Mouse (Mus musculus): ENCODE data around the gene Xpo6. TPM values are rescaled to one million over a fixed set of nuclear protein-coding genes. Genes with fewer than 3 reads are reported as not detected.

Xpo6 gene
- total RNA-seq, 1 experiment from 2014 or later = 200 TPM

GRCm38 (mm10) chr7:126200997-126201345 lies 670 bp upstream of the Xpo6 start:
- no peak for ATAC-seq (ENCODE audit: extremely low read depth, insufficient number of reproducible peaks, low FRiP score, poor library complexity, severe bottlenecking)

- ATAC-seq (ENCODE audit: extremely low read depth, insufficient number of reproducible peaks, low FRiP score, poor library complexity, severe bottlenecking) = peak; percentile 34; the same call in 1 of the 2 replicates
Measured at GRCm38 (mm10) chr7:126199691-126200102, 604 bp downstream of the Xpo6 start.

DNA sequence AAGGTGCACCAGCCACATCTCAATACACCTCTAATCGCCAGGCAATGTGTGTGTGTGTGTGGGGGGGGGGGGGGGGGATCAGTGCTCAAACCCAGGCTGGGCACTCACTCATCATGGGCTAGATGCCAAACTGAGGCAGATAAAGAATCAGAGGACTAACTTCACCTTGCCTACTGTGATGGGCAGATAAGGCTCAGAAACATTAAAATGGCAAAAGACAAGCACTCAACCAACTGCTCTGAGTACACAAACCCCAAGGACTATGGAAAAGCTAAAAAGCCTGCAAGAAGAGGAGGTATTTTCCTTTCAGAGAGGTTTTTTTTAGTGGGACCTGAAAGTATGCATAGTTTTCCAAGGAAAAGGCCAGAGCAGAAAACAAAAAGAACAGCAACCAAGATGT lies 1.4 kb downstream of the Xpo6 start:
- ATAC-seq (ENCODE audit: extremely low read depth, insufficient number of reproducible peaks, low FRiP score, poor library complexity, severe bottlenecking) = no peak

DNA sequence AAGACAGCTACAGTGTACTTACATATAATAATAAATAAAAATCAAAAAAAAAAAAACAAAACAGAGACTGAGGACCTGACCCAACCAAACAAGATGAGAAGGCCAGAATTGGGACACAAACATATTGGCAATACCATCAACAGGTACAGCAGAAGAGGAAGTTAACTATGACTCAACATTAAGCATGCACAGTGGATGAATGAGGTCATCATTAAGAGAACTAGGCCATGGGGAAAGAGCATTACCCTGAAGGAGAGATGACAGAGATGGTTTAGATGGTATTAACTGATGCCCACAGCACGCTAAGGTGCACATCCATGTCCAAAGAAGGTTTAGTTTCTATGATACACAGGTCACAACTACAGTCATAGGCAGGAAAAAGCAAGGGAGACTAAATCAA lies 6.1 kb downstream of the Xpo6 start:
- peak; percentile 98 for ATAC-seq (ENCODE audit: extremely low read depth, insufficient number of reproducible peaks, low FRiP score, poor library complexity, severe bottlenecking)

- no peak for ATAC-seq (ENCODE audit: extremely low read depth, insufficient number of reproducible peaks, low FRiP score, poor library complexity, severe bottlenecking)
Measured at GRCm38 (mm10) chr7:126191471-126191870, 8.8 kb downstream of the Xpo6 start.

DNA sequence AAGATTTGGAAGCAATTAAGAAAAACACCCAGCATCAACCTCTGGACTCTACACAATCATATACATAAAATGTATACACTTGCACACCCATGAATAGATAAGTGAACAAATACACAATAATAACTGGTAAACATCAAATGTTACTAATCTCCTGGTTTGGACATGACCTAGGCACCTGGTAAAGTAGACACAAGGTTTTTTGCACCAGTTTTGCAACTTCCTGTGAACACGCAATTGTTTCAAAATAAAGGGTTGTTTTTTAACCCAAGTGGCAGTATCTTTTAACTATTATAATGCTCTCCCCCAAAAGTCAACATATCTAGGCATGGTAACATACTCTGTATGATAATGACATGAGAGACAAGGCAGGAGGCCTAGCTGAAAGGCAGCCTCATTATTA lies 10.8 kb downstream of the Xpo6 start:
- ATAC-seq (ENCODE audit: extremely low read depth, insufficient number of reproducible peaks, low FRiP score, poor library complexity, severe bottlenecking) = no peak

DNA sequence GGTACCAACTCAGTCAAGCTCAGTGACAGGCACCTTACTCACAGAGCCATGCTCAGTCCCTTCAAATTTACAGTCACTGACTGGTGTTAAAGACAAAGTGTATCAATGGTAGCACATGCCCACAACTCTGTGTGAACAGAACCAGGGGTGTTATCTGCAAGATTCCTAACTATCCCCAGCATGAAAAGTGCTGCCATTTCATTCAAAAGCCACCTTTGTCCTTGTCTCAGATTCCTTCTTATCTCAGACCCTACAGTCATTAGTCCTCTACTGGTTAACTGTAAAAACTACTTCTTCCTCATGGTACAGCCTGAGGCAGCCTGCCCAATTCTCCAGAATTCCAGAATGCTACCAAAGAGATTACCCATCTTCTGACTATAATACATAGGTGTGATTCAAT lies 14.3 kb downstream of the Xpo6 start:
- no peak for ATAC-seq (ENCODE audit: extremely low read depth, insufficient number of reproducible peaks, low FRiP score, poor library complexity, severe bottlenecking)

DNA sequence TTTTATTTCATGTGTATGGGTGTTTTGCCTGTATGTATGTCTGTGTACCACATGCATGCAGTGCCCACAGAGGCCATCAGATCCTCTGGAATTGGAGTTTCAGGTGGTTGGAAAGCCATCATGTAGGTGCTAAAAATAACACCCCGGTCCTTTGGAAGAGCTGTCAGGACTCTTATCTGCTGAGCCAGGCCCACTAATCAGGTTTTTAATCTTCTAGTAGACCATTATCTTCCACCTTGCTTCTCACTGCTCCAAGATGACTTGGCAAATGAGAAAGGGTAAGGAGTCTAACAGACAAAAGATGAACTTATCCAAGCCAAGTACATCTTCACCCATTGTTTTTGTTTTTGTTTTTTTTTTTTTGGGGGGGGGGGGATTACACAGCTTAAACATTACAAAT lies 16.7 kb downstream of the Xpo6 start:
- ATAC-seq (ENCODE audit: extremely low read depth, insufficient number of reproducible peaks, low FRiP score, poor library complexity, severe bottlenecking) = no peak

DNA sequence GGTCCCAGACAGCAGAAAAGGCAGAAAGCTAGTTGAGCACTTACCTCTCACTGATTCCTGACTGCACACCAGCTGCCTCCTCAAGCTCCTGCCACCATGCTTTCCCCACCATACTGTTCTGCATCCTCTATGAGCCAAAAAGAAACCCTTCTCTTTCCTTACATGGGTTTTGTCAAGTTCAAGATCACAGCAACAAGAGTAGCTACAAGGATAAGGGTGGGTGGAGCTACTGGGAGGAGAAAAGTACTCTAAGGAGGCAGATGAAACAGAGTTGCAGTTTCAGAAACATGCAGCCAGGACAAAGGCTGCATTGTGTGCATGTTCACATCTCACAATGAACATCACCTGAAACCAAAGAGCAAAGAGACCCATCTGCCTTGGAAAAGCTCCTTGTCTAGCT lies 18.8 kb downstream of the Xpo6 start:
- ATAC-seq (ENCODE audit: extremely low read depth, insufficient number of reproducible peaks, low FRiP score, poor library complexity, severe bottlenecking) = no peak

- peak; percentile 64; the same call in 1 of the 2 replicates for ATAC-seq (ENCODE audit: extremely low read depth, insufficient number of reproducible peaks, low FRiP score, poor library complexity, severe bottlenecking)
Measured at GRCm38 (mm10) chr7:126180956-126181355, 19.3 kb downstream of the Xpo6 start.

- no peak for ATAC-seq (ENCODE audit: extremely low read depth, insufficient number of reproducible peaks, low FRiP score, poor library complexity, severe bottlenecking)
Measured at GRCm38 (mm10) chr7:126178804-126179203, 21.5 kb downstream of the Xpo6 start.

DNA sequence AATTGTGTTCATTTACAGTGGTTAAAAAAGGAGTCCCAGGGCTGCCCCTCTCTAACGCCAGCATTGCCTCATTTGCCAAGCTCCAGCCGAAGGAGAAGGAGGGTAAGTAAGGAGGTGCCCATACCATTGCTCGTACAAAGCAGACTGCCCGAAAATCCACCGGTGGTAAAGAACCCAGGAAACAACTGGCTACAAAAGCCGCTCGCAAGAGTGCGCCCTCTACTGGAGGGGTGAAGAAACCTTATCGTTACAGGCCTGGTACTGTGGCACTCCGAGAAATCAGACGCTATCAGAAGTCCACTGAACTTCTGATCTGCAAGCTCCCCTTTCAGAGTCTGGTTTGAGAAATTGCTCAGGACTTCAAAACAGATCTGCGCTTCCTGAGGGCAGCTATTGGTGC lies 24.3 kb downstream of the Xpo6 start:
- no peak for ATAC-seq (ENCODE audit: extremely low read depth, insufficient number of reproducible peaks, low FRiP score, poor library complexity, severe bottlenecking)

DNA sequence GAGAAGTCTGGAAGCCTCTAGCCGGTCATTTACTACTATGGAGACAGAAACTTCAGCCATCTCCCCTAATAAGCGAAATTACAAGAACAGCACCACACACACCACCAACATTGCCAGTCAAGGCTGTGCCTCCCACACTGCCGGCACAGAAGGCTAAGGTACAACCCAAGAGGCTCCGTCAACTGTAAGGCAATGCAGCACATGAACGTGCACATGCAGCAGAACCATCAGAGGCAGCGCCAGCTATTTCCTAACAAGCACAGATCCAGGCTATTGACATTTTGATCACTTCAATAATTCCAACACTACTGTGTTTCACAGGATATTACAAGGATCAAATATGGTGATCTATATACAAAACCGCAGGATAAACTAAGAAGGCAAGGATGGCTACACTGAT lies 24.8 kb downstream of the Xpo6 start:
- no peak for ATAC-seq (ENCODE audit: extremely low read depth, insufficient number of reproducible peaks, low FRiP score, poor library complexity, severe bottlenecking)

- ATAC-seq (ENCODE audit: extremely low read depth, insufficient number of reproducible peaks, low FRiP score, poor library complexity, severe bottlenecking) = no peak
Measured at GRCm38 (mm10) chr7:126174863-126175262, 25.4 kb downstream of the Xpo6 start.

- ATAC-seq (ENCODE audit: extremely low read depth, insufficient number of reproducible peaks, low FRiP score, poor library complexity, severe bottlenecking) = no peak
Measured at GRCm38 (mm10) chr7:126172001-126172400, 28.3 kb downstream of the Xpo6 start.

- ATAC-seq (ENCODE audit: extremely low read depth, insufficient number of reproducible peaks, low FRiP score, poor library complexity, severe bottlenecking) = no peak
Measured at GRCm38 (mm10) chr7:126168584-126168983, 31.7 kb downstream of the Xpo6 start.

GRCm38 (mm10) chr7:126167426-126167825 lies 32.9 kb downstream of the Xpo6 start:
- ATAC-seq (ENCODE audit: extremely low read depth, insufficient number of reproducible peaks, low FRiP score, poor library complexity, severe bottlenecking) = no peak

- no peak for ATAC-seq (ENCODE audit: extremely low read depth, insufficient number of reproducible peaks, low FRiP score, poor library complexity, severe bottlenecking)
Measured at GRCm38 (mm10) chr7:126166571-126166970, 33.7 kb downstream of the Xpo6 start.

- no peak for ATAC-seq (ENCODE audit: extremely low read depth, insufficient number of reproducible peaks, low FRiP score, poor library complexity, severe bottlenecking)
Measured at GRCm38 (mm10) chr7:126158238-126158637, 42.1 kb downstream of the Xpo6 start.

- no peak for ATAC-seq (ENCODE audit: extremely low read depth, insufficient number of reproducible peaks, low FRiP score, poor library complexity, severe bottlenecking)
Measured at GRCm38 (mm10) chr7:126155746-126156145, 44.6 kb downstream of the Xpo6 start.

- no peak for ATAC-seq (ENCODE audit: extremely low read depth, insufficient number of reproducible peaks, low FRiP score, poor library complexity, severe bottlenecking)
Measured at GRCm38 (mm10) chr7:126154731-126155130, 45.6 kb downstream of the Xpo6 start.

GRCm38 (mm10) chr7:126152324-126152723 lies 48.0 kb downstream of the Xpo6 start:
- no peak for ATAC-seq (ENCODE audit: extremely low read depth, insufficient number of reproducible peaks, low FRiP score, poor library complexity, severe bottlenecking)
